Mouse (Mus musculus): ENCODE data around the gene Ypel3. TPM values are rescaled to one million over a fixed set of nuclear protein-coding genes. Genes with fewer than 3 reads are reported as not detected.
A peak's percentile ranks its signal among the peaks of the same experiment; 100 is the strongest.
"Not testable (repeated sequence)": the region's sequence is repeated elsewhere in the genome, so short reads cannot be mapped to it uniquely, and the experiment has no call there.

The Ypel3 gene
- 10 to 100 TPM; 74.6 to 93.1 TPM for total RNA-seq (2021)
- long read RNA-seq, experiment 1, transcript Ypel3-201 (5 exons, 973 nt), result major isoform, 50 of 65 reads
- long read RNA-seq, experiment 1, transcript Ypel3-203 (4 exons, 1,594 nt), result minor isoform, 5 of 65 reads
- long read RNA-seq, experiment 1, partial matches to known transcripts, result 0 of 65 reads
- long read RNA-seq, experiment 1, other reads (novel, unspliced or antisense), result 7 of 65 reads
- long read RNA-seq, experiment 2, transcript Ypel3-210 (5 exons, 1,050 nt), result minor isoform, 9 of 122 reads
- long read RNA-seq, experiment 2, transcript Ypel3-201 (5 exons, 973 nt), result major isoform, 102 of 122 reads
- long read RNA-seq, experiment 2, partial matches to known transcripts, result 5 of 122 reads
- long read RNA-seq, experiment 2, other reads (novel, unspliced or antisense), result 3 of 122 reads

DNA sequence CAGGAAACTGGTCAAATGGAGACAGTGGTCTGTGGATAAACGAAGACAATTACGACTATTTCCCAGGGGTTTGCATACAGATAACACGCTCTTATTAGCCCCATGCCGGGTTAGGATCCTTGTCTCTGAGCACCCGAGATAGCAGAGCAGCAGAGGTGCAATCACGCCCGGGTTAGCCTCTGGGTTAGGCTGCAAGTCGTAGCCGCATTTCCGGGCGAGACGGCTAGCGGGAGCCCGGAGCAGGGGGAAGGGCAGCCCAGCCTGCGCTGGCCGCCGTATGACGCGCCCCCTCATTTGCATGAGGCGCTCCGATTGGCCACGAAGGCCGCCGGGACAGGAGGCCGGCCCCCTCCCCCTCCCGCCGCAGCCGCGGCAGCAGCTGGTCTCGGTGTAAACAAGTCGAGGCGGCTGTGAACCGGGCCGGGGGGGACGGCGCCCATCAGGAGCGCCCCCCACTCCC is at the start of gene Ypel3:
Gene Ypel3 (plus strand): TSS at position 358 of the 460 bp plus-strand sequence.
- Histone ChIP-seq H3K27ac (peak within 1 kb of the TSS; percentile 99), H3K4me3 (peak within 1 kb of the TSS; percentile 90)
- TF ChIP-seq CTCF (IDR thresholded peaks at IDR 0.05), result no peak
- intact Hi-C loops (cut with DNase I), result loop anchor here (1.0 to 10.0 kb wide), 3 partner anchors 16 to 342 kb away; partner anchors contain the start of gene Sh2b1
- DNase-seq, result peak; percentile 99

DNA sequence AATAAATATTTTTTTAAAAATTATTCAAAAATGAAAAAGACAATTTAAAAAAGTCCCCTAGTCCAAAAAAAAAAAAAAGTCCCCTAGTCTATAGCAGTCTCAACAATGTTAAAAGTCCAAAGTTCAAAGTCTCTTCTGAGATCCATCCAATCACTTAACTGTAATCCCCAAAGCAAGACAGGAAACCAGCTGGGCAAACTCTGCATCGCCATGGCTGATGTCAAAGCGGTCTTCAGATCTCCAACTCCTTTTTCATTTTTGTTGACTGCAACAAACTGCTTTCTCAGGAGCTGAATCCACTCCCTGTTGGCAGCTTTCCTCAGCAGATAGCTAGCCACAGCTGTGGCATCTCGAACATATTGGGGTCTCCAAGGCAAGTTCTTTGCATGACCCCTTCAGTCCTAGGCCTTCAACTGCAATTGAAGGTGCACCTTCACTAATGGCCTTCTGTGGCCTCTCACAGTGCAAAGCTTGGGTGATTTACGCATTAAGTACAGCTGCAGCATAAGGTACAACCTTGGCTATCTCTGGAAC is 46.4 kb upstream of the Ypel3 start:
- H3K4me3 ChIP-seq; DNase-seq; H3K27ac ChIP-seq; intact Hi-C loops (cut with DNase I): not testable (repeated sequence)

DNA sequence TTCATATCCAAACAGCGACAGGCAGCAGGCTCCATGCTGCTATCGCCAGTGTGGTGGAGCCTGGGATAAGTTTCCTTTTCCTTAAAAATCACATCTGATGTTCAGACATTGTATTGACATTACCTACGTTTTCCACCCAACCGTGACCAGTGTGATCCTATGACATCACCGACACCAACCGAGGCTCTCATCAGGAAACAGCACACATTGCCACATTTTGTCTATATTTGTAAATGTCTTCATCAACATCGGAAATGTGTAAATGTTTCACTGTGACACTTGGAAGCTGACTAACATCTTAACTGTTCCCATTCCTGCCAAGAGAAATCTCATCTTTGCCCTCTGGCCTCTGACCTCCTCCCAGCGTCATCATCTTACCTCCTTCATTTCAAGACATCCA is 40.6 kb upstream of the Ypel3 start:
- no peak overlapping the region for H3K4me3 ChIP-seq
- intact Hi-C loops (cut with DNase I), result no loop called here
- no peak overlapping the region for H3K27ac ChIP-seq
- no peak for DNase-seq
- TF ChIP-seq CTCF (IDR thresholded peaks at IDR 0.05), result no peak

DNA sequence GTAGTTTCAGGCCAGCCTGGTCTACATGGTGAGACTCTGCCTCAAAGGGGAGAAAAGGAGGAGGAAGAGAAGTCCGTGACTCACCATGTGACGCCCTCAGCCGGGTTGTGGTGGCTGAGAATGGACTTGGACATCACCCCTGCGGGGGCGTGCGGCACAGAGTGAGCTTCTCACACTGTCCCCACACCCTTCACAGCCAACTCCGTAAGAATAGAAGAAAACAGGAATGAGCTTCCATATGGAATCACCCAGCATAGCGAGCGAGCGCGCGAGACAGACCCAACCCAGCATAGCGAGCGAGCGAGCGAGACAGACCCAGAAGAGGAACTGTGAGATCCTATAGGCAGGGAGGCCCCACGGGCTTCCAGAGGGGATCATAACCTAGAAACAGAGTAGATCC is 37.2 kb upstream of the Ypel3 start:
- no peak for TF ChIP-seq CTCF (IDR thresholded peaks at IDR 0.05)
- intact Hi-C loops (cut with DNase I), result no loop called here
- no peak for DNase-seq
- no peak overlapping the region for H3K4me3 ChIP-seq
- H3K27ac ChIP-seq, result no peak overlapping the region

DNA sequence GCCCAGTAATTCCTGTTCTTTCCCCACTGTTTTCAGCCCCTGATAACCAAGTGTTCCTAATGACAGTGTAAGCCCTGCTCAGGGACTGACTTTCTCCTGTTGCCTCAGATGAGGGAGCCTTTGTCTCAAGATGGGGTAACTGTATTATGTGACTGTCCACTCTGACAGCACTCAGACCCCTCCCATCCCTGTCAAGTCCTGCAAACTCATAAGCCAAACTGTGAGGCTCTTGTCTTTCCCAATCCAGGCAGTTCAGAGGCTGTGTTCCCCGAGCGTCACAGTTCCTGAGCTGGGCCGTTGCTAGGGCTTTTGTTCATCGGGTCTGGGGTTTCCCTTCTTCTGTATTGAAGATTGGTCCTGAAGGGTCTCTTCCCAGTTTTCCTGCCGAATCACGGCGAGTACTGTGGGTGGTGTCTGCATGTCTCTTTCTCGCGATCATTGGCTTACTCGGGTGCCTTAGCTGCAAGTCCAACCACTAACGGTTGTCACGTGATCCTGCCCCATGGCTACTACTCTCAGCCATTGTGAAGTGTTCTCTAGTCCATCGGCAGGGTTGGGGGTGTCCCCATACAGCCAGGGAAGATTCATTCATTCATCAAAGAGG is 36.5 kb upstream of the Ypel3 start:
- no peak overlapping the region for H3K4me3 ChIP-seq
- no peak overlapping the region for H3K27ac ChIP-seq
- DNase-seq, result no peak
- intact Hi-C loops (cut with DNase I), result no loop called here
- no peak for TF ChIP-seq CTCF (IDR thresholded peaks at IDR 0.05)

DNA sequence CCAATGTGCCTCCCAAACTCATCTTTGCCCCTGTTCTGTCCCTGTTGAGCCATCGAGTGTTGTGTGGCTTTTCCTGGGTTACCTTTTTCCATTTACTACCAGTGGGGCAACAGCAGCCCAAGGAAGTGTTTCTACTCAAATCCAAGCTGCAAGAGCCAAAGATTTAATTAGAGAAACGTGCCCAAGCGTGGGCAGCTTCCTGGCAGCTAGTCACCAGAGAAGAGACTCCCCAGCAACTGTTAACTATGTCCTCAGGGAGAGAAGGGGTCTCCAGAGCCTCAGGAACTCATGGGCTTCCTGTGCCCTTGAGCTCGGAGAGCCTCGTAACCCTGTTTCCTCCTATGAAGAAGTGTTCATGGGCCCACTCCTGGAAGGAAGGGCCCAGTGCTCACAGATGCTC is 35.8 kb upstream of the Ypel3 start:
- TF ChIP-seq CTCF (IDR thresholded peaks at IDR 0.05), result no peak
- intact Hi-C loops (cut with DNase I), result no loop called here
- no peak for DNase-seq
- Histone ChIP-seq H3K4me3 (no peak overlapping the region), H3K27ac (no peak overlapping the region)

DNA sequence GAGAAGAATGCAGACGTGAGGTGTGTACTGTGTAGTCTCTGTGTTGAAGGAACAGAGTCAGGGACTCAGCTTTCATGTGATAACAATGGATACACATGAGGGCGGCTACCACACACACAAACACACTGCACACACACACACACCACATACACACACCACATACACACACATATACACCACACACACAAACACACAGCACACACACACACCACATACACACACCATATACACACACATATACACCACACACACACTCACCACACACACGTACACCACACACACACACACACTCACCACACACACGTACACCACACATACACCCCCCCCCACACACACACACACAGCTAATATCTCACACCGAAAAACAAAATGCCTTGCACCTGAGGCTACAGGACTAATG is 35.3 kb upstream of the Ypel3 start:
- no peak overlapping the region for H3K27ac ChIP-seq
- H3K4me3 ChIP-seq, result no peak overlapping the region
- intact Hi-C loops (cut with DNase I), result no loop called here
- no peak for TF ChIP-seq CTCF (IDR thresholded peaks at IDR 0.05)
- no peak for DNase-seq

DNA sequence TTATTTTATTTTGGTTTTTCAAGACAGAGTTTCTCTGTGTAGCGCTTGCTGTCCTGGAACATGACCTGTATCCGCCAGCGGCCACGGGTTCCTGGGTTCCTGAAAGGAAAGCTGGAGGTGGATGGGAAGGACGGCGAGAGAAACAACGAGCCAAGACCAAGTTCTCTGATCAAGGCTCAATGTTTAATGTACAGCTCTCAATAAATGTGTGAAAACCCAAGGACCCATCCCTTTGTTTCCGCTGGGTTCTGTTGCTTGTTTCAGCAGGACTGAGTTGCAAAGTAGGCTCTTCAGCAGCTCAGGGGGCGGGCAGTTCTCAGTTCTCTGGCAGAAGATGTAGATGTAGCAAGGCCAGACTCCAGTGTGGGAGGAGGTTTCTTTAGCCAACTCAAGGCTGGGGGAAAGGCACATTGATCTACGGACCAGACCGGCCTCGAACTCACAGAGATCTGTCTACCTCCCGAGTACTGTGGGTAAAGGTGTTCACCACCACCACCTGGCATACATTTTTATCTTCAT is 34.7 kb upstream of the Ypel3 start:
- intact Hi-C loops (cut with DNase I), result no loop called here
- TF ChIP-seq CTCF (IDR thresholded peaks at IDR 0.05), result no peak
- Histone ChIP-seq H3K4me3 (no peak overlapping the region), H3K27ac (no peak overlapping the region)
- no peak for DNase-seq

DNA sequence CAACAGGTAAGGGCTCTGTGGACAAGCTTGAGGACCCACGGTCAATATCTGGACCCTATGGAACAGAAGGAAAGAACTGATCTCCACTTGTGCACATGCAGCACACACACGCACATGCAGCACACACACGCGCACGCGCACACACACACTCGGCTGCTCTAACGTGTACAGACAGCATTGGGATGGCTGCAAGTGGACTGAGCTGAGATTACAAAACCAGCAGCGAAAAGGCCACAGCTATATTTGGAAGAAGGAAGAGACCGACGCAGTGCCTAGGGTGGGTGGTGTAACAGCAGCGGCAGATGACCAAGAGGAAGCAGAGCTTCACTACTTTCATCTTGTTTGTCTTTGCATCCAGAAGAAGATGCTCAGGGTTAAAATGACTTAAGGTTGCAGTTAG is 30.7 kb upstream of the Ypel3 start:
- no peak for TF ChIP-seq CTCF (IDR thresholded peaks at IDR 0.05)
- DNase-seq, result no peak
- H3K4me3 ChIP-seq, result peak overlapping the region; percentile 43
- H3K27ac ChIP-seq, result peak overlapping the region; percentile 72
- intact Hi-C loops (cut with DNase I), result no loop called here

DNA sequence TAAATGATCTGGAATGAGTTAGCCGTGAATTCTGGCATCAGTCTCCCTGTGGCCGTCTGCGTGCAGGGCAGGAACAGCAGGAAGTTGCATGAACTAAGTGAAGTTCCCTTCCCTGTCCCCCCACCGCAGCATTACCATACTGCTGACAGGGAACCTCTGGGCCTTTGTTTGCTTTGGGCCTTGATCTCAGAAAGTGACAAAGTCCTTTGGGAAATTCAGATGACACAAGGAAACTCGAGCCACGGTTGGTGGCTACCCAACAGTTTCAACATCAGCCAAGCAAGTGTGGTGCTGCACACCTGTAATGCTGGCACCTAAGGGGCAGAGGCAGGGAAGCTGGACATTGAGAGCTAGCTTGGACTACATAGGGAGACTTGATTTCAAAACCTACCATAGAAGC is 30.0 kb upstream of the Ypel3 start:
- no peak for TF ChIP-seq CTCF (IDR thresholded peaks at IDR 0.05)
- intact Hi-C loops (cut with DNase I), result no loop called here
- Histone ChIP-seq H3K27ac (peak overlapping the region; percentile 72), H3K4me3 (peak overlapping the region; percentile 43)
- DNase-seq, result no peak

DNA sequence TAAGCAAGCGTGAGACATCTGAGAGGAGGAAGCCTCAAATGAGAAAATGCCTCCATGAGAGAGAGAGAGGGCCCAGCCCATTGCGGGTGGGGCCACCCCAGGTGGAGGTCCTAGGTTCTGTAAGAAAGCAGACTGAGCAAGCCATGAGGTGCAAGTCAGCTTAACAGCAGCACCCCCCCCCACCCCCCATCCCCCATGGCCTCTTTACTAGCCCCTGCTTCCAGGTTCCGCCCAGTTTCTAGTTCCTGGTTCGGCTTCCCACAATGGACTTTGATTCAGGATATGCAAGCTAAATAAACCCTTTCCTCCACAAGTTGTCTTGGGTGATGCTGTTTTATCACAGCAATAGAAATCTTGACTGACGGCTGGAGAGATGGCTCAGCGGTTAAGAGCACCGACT is 27.9 kb upstream of the Ypel3 start:
- no peak for TF ChIP-seq CTCF (IDR thresholded peaks at IDR 0.05)
- H3K4me3 ChIP-seq, result no peak overlapping the region
- no peak overlapping the region for H3K27ac ChIP-seq
- intact Hi-C loops (cut with DNase I), result no loop called here
- DNase-seq, result no peak

DNA sequence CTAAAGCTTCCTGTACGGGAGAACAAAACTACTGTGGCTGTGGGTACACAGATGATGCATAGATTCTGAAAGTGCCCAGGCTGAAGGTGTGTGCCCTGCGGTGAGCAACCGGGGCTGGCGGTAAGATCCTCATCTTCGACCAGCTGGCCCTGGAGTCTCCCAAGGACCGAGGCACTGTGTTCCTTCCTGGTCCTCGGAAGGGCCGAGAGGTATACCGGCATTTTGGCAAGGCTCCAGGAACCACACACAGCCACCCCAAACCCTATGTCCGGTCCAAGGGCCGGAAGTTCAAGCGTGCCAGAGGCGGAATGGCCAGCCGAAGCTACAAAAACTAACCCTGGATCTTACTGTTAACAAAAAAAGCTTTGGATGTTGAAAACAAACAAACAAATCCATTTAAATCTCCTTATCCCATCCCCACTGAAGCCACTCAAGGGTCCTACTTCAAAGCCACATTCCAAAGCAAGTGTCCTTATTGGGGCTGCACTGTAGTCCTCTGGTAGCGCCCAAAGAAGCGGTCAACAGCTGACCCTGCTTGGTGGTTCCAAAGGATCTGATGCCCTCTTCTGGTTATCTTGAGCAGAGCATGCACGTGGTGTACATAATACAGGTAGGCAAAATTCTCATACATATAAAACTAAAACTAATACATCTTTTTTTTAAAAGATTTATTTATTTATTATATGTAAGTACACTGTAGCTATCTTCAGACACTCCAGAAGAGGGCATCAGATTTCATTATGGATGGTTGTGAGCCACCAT is 27.0 kb upstream of the Ypel3 start:
- peak; percentile 7; the same call in 1 of the 2 replicates for TF ChIP-seq CTCF (IDR thresholded peaks at IDR 0.05)

More for the DNA sequence above, 27.0 kb upstream of the Ypel3 start:
- no peak for DNase-seq
- Histone ChIP-seq H3K27ac (no peak overlapping the region), H3K4me3 (no peak overlapping the region)
- intact Hi-C loops (cut with DNase I), result loop anchor here (5.0 to 10.0 kb wide), 2 partner anchors 275 to 363 kb away; partner anchors contain the start of genes Gm42742, Maz and Prrt2
